Mouse (Mus musculus) erythroblast, embryonic 14.5 days (primary cell): ENCODE results near the gene Raver1. TPM values are rescaled to one million over a fixed set of nuclear protein-coding genes. Genes with fewer than 3 reads are reported as not detected.

ENCODE experiments used
- H3K27me3 ChIP-seq: 2 replicates; pipeline ENCODE4 v1.6.1; 2012; ENCODE audit warnings: inconsistent platforms; ENCODE audit not compliant: control insufficient read depth
- H3K36me3 ChIP-seq: 2 replicates; pipeline ENCODE4 v1.6.1; 2012; ENCODE audit warnings: mild to moderate bottlenecking, inconsistent platforms; ENCODE audit not compliant: control insufficient read depth
- H3K4me1 ChIP-seq: 2 replicates; pipeline ENCODE4 v1.6.1; 2012; ENCODE audit warnings: inconsistent platforms; ENCODE audit not compliant: control insufficient read depth
- H3K4me3 ChIP-seq: replicated peaks from 2 replicates; pipeline ENCODE3; 2012; ENCODE audit warnings: moderate library complexity, mild to moderate bottlenecking, inconsistent platforms
- H3K9me3 ChIP-seq: 2 replicates; pipeline ENCODE4 v1.6.1; 2012; ENCODE audit warnings: low read length, inconsistent platforms, mixed read lengths; ENCODE audit not compliant: control insufficient read depth
- GATA1 ChIP-seq: IDR thresholded peaks from 2 replicates; pipeline ENCODE4 v1.6.1; 2012; ENCODE audit warnings: low read length, inconsistent platforms, mixed read lengths
- TAL1 ChIP-seq: IDR thresholded peaks from 3 replicates; pipeline ENCODE4 v1.6.1; 2012; ENCODE audit warnings: low read length, inconsistent platforms, mixed read lengths
- polyA plus RNA-seq: library from polyadenylated mRNA; stranded (reverse); fragments of >175 nt; gene quantifications from 2 replicates; pipeline ENCODE4 v1.2.3, GENCODE M21; 2012

Raver1 gene
- polyA plus RNA-seq, 1 experiment, result 9.3 TPM

DNA sequence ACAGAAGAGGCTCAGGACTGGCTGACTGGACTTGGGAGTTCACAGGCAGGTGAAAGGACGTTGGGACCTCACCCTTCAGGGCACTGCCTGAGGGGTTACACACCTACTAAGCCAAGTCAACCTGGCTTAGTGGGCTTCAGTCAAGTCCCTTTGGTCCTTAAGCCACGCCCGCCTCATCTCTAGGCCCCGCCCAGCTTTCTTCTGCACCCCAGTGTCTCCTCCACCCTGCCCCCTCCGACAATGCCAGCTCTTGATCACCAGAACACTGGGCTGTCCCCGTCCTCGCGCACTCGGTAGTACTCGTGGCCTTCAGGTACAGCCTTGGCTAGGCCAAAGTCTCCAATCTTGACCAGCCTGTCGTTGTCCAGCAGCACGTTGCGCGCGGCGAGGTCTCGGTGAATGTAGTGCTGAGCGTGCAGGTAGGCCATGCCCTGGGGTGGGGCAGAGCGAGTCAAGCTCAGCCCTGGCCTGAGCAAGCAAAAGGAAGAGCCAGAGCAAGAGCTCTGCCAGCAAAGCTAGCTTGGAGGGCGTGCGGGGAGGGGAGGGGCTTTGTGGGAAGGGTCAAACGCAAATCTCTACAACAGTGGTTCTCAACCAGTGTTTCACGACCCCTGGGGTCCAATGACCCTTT lies 15.9 kb upstream of the Raver1 start:
- H3K4me1 ChIP-seq, result peaks cover 54% of the 10 kb centered on the region
- no peaks in the 10 kb centered on the region for H3K27me3 ChIP-seq
- no peak overlapping the region for H3K4me3 ChIP-seq
- H3K36me3 ChIP-seq, result peaks cover 45% of the 10 kb centered on the region
- no peaks in the 10 kb centered on the region for H3K9me3 ChIP-seq
- TF ChIP-seq TAL1, result no peak
- no peak for TF ChIP-seq GATA1

DNA sequence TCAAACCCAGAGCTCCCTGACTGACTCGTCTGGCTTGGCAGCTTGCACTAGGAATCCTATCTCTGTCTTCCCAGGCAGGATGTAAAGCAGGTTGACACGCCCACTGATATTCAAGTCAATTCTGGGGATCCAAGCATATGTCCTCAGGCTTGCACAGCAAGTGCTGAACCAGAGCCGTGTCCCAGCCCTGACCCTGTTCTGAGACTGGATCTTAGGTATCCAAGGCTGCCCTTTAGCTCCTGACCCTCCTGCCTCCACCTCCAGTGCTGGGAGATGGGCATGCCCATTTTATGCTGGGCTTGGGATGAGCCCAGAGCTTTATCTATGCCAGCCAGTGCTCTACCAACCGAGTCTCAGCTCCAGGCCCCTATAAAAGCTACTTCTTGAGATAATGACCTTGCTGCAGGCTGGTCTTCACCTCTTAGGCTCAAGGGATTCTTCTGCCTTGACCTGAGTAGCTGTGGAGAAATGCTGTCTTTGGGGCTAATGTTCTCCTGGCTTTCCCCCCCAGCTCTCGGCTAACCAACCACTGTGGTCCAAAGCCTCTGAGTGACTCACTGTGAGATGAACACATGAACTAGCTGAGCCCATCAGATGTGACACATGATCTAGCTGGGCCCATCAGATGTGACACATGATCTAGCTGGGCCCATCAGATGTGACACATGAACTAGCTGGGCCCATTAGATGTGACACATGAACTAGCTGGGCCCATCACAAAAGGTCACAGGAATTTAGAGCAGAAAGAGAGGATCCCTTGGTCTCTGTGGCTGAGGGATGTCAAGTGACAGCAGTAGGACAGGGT lies 14.2 kb upstream of the Raver1 start:
- peaks cover 56% of the 10 kb centered on the region for H3K4me1 ChIP-seq
- H3K9me3 ChIP-seq, result no peaks in the 10 kb centered on the region
- no peaks in the 10 kb centered on the region for H3K27me3 ChIP-seq
- H3K4me3 ChIP-seq, result peak overlapping the region; percentile 42
- TF ChIP-seq GATA1 (no peak; the same call in none of the 2 replicates), TAL1 (peak; percentile 13; the same call in 1 of the 3 replicates)
- peaks cover 58% of the 10 kb centered on the region for H3K36me3 ChIP-seq

- H3K4me3 ChIP-seq, result no peak overlapping the region
- H3K4me1 ChIP-seq, result peaks cover 66% of the 10 kb centered on the region
- H3K27me3 ChIP-seq, result no peaks in the 10 kb centered on the region
- H3K9me3 ChIP-seq, result no peaks in the 10 kb centered on the region
- H3K36me3 ChIP-seq, result peaks cover 61% of the 10 kb centered on the region
- TF ChIP-seq TAL1 (no peak), GATA1 (no peak)
These were observed 13.0 kb upstream of the Raver1 start for GRCm38 (mm10) chr9:21104814-21105213.

- Histone ChIP-seq H3K27me3 (no peaks in the 10 kb centered on the region), H3K9me3 (no peaks in the 10 kb centered on the region), H3K4me1 (peaks cover 71% of the 10 kb centered on the region), H3K36me3 (peaks cover 50% of the 10 kb centered on the region), H3K4me3 (no peak overlapping the region)
- TF ChIP-seq GATA1 (no peak), TAL1 (no peak)
These were observed 10.3 kb upstream of the Raver1 start for GRCm38 (mm10) chr9:21102076-21102475.

DNA sequence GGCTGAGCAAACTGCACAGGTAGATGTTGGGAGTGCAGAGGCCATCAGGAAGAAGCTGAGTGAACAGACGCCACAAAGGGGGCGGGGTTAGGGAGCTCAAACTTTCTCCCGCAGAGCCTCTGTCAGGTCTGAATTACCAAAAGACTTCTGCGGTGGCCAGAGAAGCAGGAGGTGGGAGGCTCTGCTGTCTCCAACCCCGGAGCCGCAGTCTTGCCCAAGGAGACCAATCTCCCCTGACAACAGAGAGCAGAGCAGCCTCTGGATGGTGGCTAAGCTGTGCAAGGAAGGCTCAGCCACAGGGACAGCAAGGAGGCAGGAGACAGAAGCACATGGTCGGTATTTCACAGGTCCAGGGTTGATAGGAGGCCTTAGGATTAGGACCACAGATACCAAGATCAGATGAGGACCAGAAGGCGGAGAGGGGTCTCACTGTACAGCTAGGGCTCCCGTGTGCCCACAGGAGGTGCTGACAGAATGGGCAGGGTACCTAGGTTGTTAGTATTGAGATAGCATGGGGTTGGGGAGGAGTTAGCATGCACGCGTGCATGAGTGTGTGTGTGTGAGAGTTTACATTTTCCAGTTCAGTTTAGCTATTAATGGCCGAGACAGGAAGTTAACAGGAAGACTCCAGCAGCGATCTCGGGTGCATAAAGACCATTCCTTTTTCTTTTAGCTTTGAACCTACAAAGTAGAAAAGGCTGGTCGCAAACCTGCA lies 8.8 kb upstream of the Raver1 start:
- Histone ChIP-seq H3K36me3 (peaks cover 51% of the 10 kb centered on the region), H3K4me1 (peaks cover 59% of the 10 kb centered on the region), H3K27me3 (no peaks in the 10 kb centered on the region), H3K4me3 (peak overlapping the region; percentile 3), H3K9me3 (no peaks in the 10 kb centered on the region)
- no peak for TF ChIP-seq GATA1
- no peak for TF ChIP-seq TAL1

DNA sequence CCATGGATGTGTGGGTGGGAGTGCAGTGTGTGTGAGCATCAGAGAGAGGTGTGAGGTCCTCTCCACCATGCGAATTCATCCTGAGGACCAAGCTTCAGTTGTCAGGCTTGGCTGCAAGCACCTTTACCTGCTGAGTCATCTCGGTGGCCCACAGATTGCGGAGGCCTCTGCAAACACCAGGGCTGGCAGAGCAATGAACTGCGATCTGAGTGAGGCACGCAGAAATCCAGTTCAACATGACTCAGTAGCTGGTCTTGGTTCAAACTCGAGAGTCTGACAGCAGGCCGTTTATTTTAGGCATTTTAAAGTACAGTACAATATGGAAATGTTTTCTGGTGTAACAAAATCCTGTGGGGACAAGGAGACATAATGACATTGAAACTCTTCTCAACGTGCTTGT lies 6.0 kb upstream of the Raver1 start:
- no peak for TF ChIP-seq TAL1
- no peak for TF ChIP-seq GATA1
- Histone ChIP-seq H3K27me3 (no peaks in the 10 kb centered on the region), H3K9me3 (no peaks in the 10 kb centered on the region), H3K4me3 (no peak overlapping the region), H3K4me1 (peaks cover 50% of the 10 kb centered on the region), H3K36me3 (peaks cover 51% of the 10 kb centered on the region)

DNA sequence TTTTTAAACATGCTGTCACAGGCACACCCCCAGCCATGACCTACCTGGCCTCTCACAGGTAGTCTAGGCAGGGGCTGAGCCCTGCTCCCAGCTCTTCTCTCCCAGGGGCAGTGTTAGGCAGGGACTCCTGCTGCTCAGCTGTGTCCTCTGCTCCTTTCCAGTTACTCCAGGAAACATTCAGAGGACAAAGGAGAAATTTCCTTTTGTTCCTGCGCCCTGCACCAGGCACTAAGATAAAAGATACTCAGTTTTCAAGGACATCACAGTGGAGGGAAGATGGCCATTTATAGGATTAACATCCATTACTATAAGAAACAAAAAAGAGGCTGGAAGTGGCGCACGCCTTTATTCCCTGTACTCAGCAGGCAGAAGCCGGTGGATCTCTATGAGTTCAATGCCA lies 4.2 kb upstream of the Raver1 start:
- H3K4me1 ChIP-seq, result peaks cover 59% of the 10 kb centered on the region
- TF ChIP-seq GATA1 (no peak), TAL1 (no peak)
- no peak overlapping the region for H3K4me3 ChIP-seq
- no peaks in the 10 kb centered on the region for H3K9me3 ChIP-seq
- H3K27me3 ChIP-seq, result no peaks in the 10 kb centered on the region
- H3K36me3 ChIP-seq, result peaks cover 38% of the 10 kb centered on the region

DNA sequence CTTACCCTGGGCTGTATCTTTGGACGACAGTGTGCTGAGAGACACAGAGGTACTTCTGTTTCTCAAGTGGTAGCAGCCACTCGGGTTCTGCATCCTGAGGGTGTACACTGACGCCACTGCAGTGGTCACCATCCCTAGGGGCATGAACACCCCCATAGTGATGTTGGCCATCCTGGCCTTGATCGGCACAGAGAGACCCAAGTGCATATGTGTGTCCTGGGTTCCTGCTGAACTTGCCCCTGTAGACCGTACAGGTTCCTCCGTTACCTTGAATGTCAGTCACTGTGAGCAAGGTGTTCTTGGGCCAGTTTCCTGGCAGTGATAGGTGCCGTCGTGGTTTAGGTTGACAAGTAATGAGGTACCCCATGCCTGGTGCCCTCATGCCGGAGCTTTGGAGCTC lies 1.6 kb upstream of the Raver1 start:
- H3K27me3 ChIP-seq, result no peaks in the 10 kb centered on the region
- peaks cover 56% of the 10 kb centered on the region for H3K36me3 ChIP-seq
- no peaks in the 10 kb centered on the region for H3K9me3 ChIP-seq
- TF ChIP-seq TAL1, result no peak
- TF ChIP-seq GATA1, result no peak
- H3K4me3 ChIP-seq, result no peak overlapping the region
- peaks cover 63% of the 10 kb centered on the region for H3K4me1 ChIP-seq

- TF ChIP-seq TAL1, result no peak
- Histone ChIP-seq H3K4me1 (peaks cover 62% of the 10 kb centered on the region), H3K9me3 (no peaks in the 10 kb centered on the region), H3K4me3 (peak overlapping the region; percentile 85), H3K36me3 (peaks cover 72% of the 10 kb centered on the region), H3K27me3 (no peaks in the 10 kb centered on the region)
These were observed 669 bp downstream of the Raver1 start for GRCm38 (mm10) chr9:21090972-21091706.
